Mouse (Mus musculus) C2C12 (cell line): ENCODE measurements around the gene Olfr1177-ps. TPM values are rescaled to one million over a fixed set of nuclear protein-coding genes. Genes with fewer than 3 reads are reported as not detected.

ENCODE experiments used
- H3K27me3 ChIP-seq: one replicate; pipeline ENCODE4 v1.6.1; 2011; ENCODE audit not compliant: control insufficient read depth, insufficient read depth, insufficient read length
- H3K36me3 ChIP-seq: one replicate; pipeline ENCODE4 v1.6.1; 2011; ENCODE audit not compliant: control insufficient read depth, insufficient read depth
- H3K4me3 ChIP-seq: one replicate; pipeline ENCODE4 v1.5.1; 2011; ENCODE audit warnings: mild to moderate bottlenecking, control low read depth; ENCODE audit not compliant: poor library complexity, insufficient read depth, severe bottlenecking
- H3K79me2 ChIP-seq: one replicate; pipeline ENCODE4 v1.6.1; 2011; ENCODE audit not compliant: control insufficient read depth, insufficient read depth
- H3K79me3 ChIP-seq: one replicate; pipeline ENCODE4 v1.6.1; 2011; ENCODE audit warnings: low read depth, control low read depth
- H3ac ChIP-seq: one replicate; pipeline ENCODE3; 2011; ENCODE audit warnings: low read depth; ENCODE audit not compliant: control insufficient read depth, insufficient read length
- CEBPB ChIP-seq: IDR thresholded peaks from one replicate; pipeline ENCODE4 v1.6.1; 2011; ENCODE audit warnings: low read depth, mild to moderate bottlenecking, control low read depth, moderate library complexity
- CTCF ChIP-seq: IDR thresholded peaks from one replicate; pipeline ENCODE4 v1.5.1; 2011; ENCODE audit not compliant: control insufficient read depth, insufficient read depth, insufficient read length
- FOSL1 ChIP-seq: IDR thresholded peaks from one replicate; pipeline ENCODE4 v1.8.0; 2011; ENCODE audit warnings: mild to moderate bottlenecking, low read length; ENCODE audit not compliant: poor library complexity, insufficient read depth, severe bottlenecking
- MAX ChIP-seq: IDR thresholded peaks from one replicate; pipeline ENCODE4 v1.6.1; 2011; ENCODE audit warnings: mild to moderate bottlenecking, control low read depth
- MYOD1 ChIP-seq: IDR thresholded peaks from one replicate; pipeline ENCODE4 v1.6.1; 2011; ENCODE audit warnings: low read depth; ENCODE audit not compliant: control insufficient read depth, insufficient read length
- MYOG ChIP-seq: IDR thresholded peaks from one replicate; pipeline ENCODE4 v1.6.1; 2011; ENCODE audit not compliant: control insufficient read depth, insufficient read length; ENCODE audit errors: extremely low read depth
- USF1 ChIP-seq: IDR thresholded peaks from one replicate; pipeline ENCODE4 v1.6.1; 2011; ENCODE audit warnings: low read depth, mild to moderate bottlenecking, control low read depth, moderate library complexity
- long read RNA-seq, 2 experiments: library from polyadenylated mRNA; unstranded; transcript quantifications; one replicate each; pipeline ENCODE4 v2.0.0; 2019 to 2020
- polyA plus RNA-seq: library from polyadenylated mRNA; unstranded; fragments of >200 nt; fragmentation: generic; extraction: Trizol; gene quantifications from one replicate; pipeline ENCODE4 v1.2.1, GENCODE M21; 2012; ENCODE audit warnings: missing spikeins

Olfr1177-ps gene
- polyA plus RNA-seq, result not detected
- long read RNA-seq, experiment 1, result 0 reads
- long read RNA-seq, experiment 2, result 0 reads

DNA sequence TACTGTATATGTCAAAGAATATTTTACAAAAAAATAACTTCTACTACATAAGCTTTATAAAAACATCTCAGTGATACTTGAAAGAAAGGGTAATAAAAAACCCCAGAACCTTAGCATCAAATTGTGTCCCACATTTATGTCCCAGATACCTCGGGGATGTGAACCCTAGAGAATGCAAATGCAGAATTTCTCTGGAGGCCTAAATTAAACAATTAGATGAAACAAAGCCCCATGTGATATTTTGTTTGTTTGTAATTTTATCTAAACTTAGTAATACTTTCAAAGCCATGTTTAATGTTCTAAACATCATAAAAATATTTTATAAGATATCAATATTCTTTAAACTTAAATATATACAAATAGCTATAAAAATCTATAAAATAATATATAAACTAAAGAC, at the start of gene Olfr1177-ps:
Gene Olfr1177-ps (minus strand): TSS at position 101 of the 400 bp plus-strand sequence.
- H3ac ChIP-seq, result no peak within 1 kb of the TSS
- TF ChIP-seq USF1 (no peak), MAX (no peak)

DNA sequence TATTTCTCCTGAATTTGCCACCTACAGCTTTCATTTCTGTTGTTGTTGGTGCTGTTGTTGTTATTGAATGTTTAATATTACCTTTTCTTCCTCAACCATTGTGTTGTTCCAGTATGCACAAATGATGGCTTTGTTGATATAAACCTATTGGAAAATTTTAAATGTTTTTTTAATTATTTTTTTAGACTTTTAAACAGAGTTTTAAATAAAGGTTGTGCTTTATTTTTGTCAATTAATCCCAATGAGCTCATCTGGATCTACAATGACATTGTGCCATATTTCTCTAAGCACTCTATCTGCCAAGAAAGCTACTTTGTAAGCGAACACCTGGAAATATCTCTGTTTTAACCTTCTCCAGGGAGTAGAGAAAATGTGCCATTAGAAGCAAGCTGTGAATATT, 40.5 kb upstream of the Olfr1177-ps start, which contains the start of gene Olfr1178:
Gene Olfr1178 (plus strand): TSS at position 301 of the 400 bp plus-strand sequence.
- no peak within 1 kb of the TSS for H3K4me3 ChIP-seq
- no peaks in the 10 kb centered on the region for H3K27me3 ChIP-seq
- H3ac ChIP-seq, result no peak within 1 kb of the TSS
- no peaks in the 10 kb centered on the region for H3K79me2 ChIP-seq
- no peak for TF ChIP-seq CTCF
- TF ChIP-seq CEBPB, result no peak
- no peak for TF ChIP-seq MAX
- no peak for TF ChIP-seq MYOG
- no peaks in the 10 kb centered on the region for H3K79me3 ChIP-seq
- no peaks in the 10 kb centered on the region for H3K36me3 ChIP-seq

More for the DNA sequence above, at the start of gene Olfr1177-ps:
- Histone ChIP-seq H3K36me3 (no peaks in the 10 kb centered on the region), H3K79me3 (no peaks in the 10 kb centered on the region), H3K79me2 (no peaks in the 10 kb centered on the region), H3K27me3 (no peaks in the 10 kb centered on the region), H3K4me3 (no peak within 1 kb of the TSS)

DNA sequence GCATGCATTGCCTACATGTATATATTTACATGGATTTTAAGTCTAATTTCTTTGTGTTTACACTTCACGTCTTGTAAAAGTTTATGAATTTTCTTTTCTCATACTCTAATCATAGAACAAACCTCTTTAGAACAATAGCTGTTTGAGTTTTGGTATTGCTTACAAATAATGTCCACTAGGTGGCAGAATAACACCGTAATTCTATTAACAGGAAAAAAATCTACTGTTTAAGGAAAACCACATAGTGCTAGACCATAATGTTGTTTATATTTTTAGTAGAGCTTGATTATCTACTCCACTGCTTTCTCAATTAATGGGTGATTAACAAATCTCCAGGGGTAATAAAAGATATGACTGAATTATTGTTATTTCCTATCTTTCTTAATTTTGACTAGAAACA, 10.0 kb upstream of the Olfr1177-ps start:
- H3K4me3 ChIP-seq, result no peak overlapping the region
- no peak overlapping the region for H3ac ChIP-seq
- H3K27me3 ChIP-seq, result no peaks in the 10 kb centered on the region
- TF ChIP-seq CEBPB, result no peak
- no peak for TF ChIP-seq MYOG
- TF ChIP-seq MAX, result no peak
- TF ChIP-seq FOSL1, result no peak
- no peak for TF ChIP-seq CTCF
- no peak for TF ChIP-seq USF1
- TF ChIP-seq MYOD1, result no peak
- no peaks in the 10 kb centered on the region for H3K79me3 ChIP-seq
- no peaks in the 10 kb centered on the region for H3K36me3 ChIP-seq
- H3K79me2 ChIP-seq, result no peaks in the 10 kb centered on the region

DNA sequence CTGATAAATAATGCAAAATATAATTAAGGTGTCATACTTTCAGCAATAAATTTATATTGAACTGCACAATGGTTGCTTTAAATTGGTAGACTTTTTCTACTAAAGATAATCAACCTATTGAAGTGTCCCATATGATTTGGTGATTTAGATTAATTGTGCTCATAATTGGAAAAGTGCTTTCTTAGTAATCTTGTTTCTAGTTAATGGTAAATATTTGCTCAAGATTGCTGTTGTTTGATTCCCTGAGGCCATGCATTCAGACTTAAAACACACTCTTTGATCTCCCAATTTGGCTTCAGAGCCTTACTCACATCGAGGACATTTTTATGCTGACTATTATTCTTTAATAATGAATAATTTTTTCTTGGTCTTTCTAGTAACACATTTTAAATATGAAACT, 9.9 kb downstream of the Olfr1177-ps start, which contains the start of gene Olfr1176:
Gene Olfr1176 (plus strand): TSS at position 301 of the 400 bp plus-strand sequence.
- H3K79me3 ChIP-seq, result no peaks in the 10 kb centered on the region
- no peak within 1 kb of the TSS for H3K4me3 ChIP-seq
- H3ac ChIP-seq, result no peak within 1 kb of the TSS
- TF ChIP-seq CTCF, result no peak
- TF ChIP-seq MAX, result no peak
- no peak for TF ChIP-seq USF1
- TF ChIP-seq FOSL1, result no peak
- TF ChIP-seq CEBPB, result no peak
- no peak for TF ChIP-seq MYOG
- no peak for TF ChIP-seq MYOD1
- no peaks in the 10 kb centered on the region for H3K27me3 ChIP-seq
- H3K36me3 ChIP-seq, result no peaks in the 10 kb centered on the region
- no peaks in the 10 kb centered on the region for H3K79me2 ChIP-seq

DNA sequence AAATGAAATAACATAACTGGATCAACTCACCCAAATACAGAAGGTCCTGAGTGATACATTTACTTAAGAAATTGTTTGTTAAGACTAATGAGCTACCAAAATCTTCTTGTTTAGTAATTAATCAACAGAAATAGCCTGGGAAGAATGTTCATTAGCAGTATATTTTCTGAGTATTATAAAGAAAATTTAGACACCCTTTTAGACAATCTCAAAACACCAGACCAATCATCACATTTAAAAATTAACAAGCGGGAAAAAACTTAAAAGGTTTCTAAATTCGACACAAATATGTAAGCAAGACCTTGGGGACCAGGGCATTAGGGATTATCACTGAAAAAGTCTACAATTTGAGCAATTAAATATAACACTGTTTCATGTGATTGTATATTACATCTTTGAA, 19.2 kb downstream of the Olfr1177-ps start, which contains the start of gene Olfr1175-ps:
Gene Olfr1175-ps (minus strand): TSS at position 101 of the 400 bp plus-strand sequence.
- H3K27me3 ChIP-seq, result no peaks in the 10 kb centered on the region
- no peaks in the 10 kb centered on the region for H3K36me3 ChIP-seq
- H3K79me3 ChIP-seq, result no peaks in the 10 kb centered on the region
- TF ChIP-seq CEBPB (no peak), USF1 (no peak), CTCF (no peak)
- H3K79me2 ChIP-seq, result no peaks in the 10 kb centered on the region
- H3K4me3 ChIP-seq, result no peak within 1 kb of the TSS
- no peak within 1 kb of the TSS for H3ac ChIP-seq

DNA sequence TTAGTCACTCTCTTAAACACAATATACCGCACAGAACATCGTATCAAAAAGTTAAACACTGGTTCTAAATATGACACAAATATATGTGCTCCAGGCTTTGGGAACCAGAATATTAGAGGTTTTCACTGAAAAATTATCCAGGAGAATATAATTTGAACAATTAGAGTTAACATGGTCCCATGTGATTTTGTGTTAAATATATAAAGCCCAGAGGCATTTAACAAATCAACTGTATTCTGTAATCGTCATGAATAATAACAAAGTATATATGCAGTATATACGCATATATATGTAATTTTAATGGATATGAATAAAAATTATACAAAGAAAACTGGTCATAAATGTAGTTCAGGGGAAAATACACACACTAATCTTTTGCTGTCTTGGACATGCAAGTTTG, 31.3 kb downstream of the Olfr1177-ps start, which contains the start of gene Olfr1174-ps:
Gene Olfr1174-ps (minus strand): TSS at position 101 of the 400 bp plus-strand sequence.
- H3K36me3 ChIP-seq, result no peaks in the 10 kb centered on the region
- TF ChIP-seq MYOD1 (no peak), MAX (no peak), MYOG (no peak), USF1 (no peak), CTCF (no peak), FOSL1 (no peak), CEBPB (no peak)
- no peak within 1 kb of the TSS for H3ac ChIP-seq
- no peaks in the 10 kb centered on the region for H3K79me2 ChIP-seq
- no peaks in the 10 kb centered on the region for H3K79me3 ChIP-seq
- H3K27me3 ChIP-seq, result no peaks in the 10 kb centered on the region
- no peak within 1 kb of the TSS for H3K4me3 ChIP-seq

Other genes starting within 250 kb of the Olfr1177-ps start
- gene Olfr1166, start 218.2 kb downstream of the Olfr1177-ps start, polyA plus RNA-seq, result not detected
- not detected for gene Olfr1167, start 191.3 kb downstream of the Olfr1177-ps start, polyA plus RNA-seq
- not detected for gene Olfr1168, start 164.6 kb downstream of the Olfr1177-ps start, polyA plus RNA-seq
- gene Olfr1170, start 118.2 kb downstream of the Olfr1177-ps start, polyA plus RNA-seq, result not detected
- gene Olfr1173, start 66.6 kb downstream of the Olfr1177-ps start, polyA plus RNA-seq, result not detected
- gene Olfr1174-ps, start 31.4 kb downstream of the Olfr1177-ps start, polyA plus RNA-seq, result not detected
- not detected for gene Olfr1175-ps, start 19.3 kb downstream of the Olfr1177-ps start, polyA plus RNA-seq
- gene Olfr1176, start 9.8 kb downstream of the Olfr1177-ps start, polyA plus RNA-seq, result not detected
- not detected for gene Olfr1178, start 40.6 kb upstream of the Olfr1177-ps start, polyA plus RNA-seq
- gene Olfr1179, start 60.0 kb upstream of the Olfr1177-ps start, polyA plus RNA-seq, result not detected
- not detected for gene Olfr1180, start 72.7 kb upstream of the Olfr1177-ps start, polyA plus RNA-seq
- gene Olfr1181, start 79.7 kb upstream of the Olfr1177-ps start, polyA plus RNA-seq, result not detected
- not detected for gene Gm13757, start 102.6 kb upstream of the Olfr1177-ps start, polyA plus RNA-seq
- not detected for gene Olfr1183, start 108.4 kb upstream of the Olfr1177-ps start, polyA plus RNA-seq
- gene Olfr1184, start 137.1 kb upstream of the Olfr1177-ps start, polyA plus RNA-seq, result not detected
- gene Olfr1185-ps1, start 146.8 kb upstream of the Olfr1177-ps start, polyA plus RNA-seq, result not detected
- not detected for gene Olfr1186, start 172.1 kb upstream of the Olfr1177-ps start, polyA plus RNA-seq
- not detected for gene Olfr1188, start 210.4 kb upstream of the Olfr1177-ps start, polyA plus RNA-seq
- not detected for gene Olfr1189, start 240.0 kb upstream of the Olfr1177-ps start, polyA plus RNA-seq